Mouse (Mus musculus) natural killer cell, adult 2 months (primary cell): ENCODE data around the gene Olfr112.
"Not testable (repeated sequence)": the region's sequence is repeated elsewhere in the genome, so short reads cannot be mapped to it uniquely, and the experiment has no call there.

ENCODE experiments used
- DNase-seq, 2 experiments: peaks; one replicate each; pipeline ENCODE4 v3.0.0; 2022; ENCODE audit warnings: low spot score in 2 of 2

The Olfr112 gene

GRCm38 (mm10) chr17:37569351-37569750, at the start of gene Olfr112:
Gene Olfr112 (minus strand): TSS chr17:37569451.
- no peak for DNase-seq

- DNase-seq, result no peak
These were observed 23.4 kb upstream of the Olfr112 start, which contains the start of gene Olfr114 for GRCm38 (mm10) chr17:37592643-37593042. Gene Olfr114 (minus strand): TSS chr17:37592743.

- DNase-seq, result no peak
These were observed 8.3 kb upstream of the Olfr112 start, which contains the start of gene Olfr113 for GRCm38 (mm10) chr17:37577563-37577962. Gene Olfr113 (minus strand): TSS chr17:37577663.

- no peak for DNase-seq
These were observed 10.2 kb downstream of the Olfr112 start for GRCm38 (mm10) chr17:37558913-37559615.

GRCm38 (mm10) chr17:37543800-37544435, 25.3 kb downstream of the Olfr112 start:
- no peak for DNase-seq

GRCm38 (mm10) chr17:37541454-37542119, 27.7 kb downstream of the Olfr112 start:
- DNase-seq, result no peak

GRCm38 (mm10) chr17:37538416-37538815, 30.8 kb downstream of the Olfr112 start:
- not testable (repeated sequence) for DNase-seq

- DNase-seq, result no peak
These were observed 34.1 kb downstream of the Olfr112 start for GRCm38 (mm10) chr17:37535173-37535572.

GRCm38 (mm10) chr17:37525427-37525826, 43.8 kb downstream of the Olfr112 start:
- not testable (repeated sequence) for DNase-seq

GRCm38 (mm10) chr17:37524612-37525011, 44.6 kb downstream of the Olfr112 start:
- not testable (repeated sequence) for DNase-seq
